Mouse (Mus musculus) intestine, embryonic 14.5 days (tissue): ENCODE results near the gene Atg10. TPM values are rescaled to one million over a fixed set of nuclear protein-coding genes. Genes with fewer than 3 reads are reported as not detected.
A peak's percentile ranks its signal among the peaks of the same experiment; 100 is the strongest.

Source experiments
- ATAC-seq: fragments of 200-750 bp; cut with Nextera tagmentation; replicated peaks from 2 replicates; pipeline ENCODE4 v1.8.0; 2017; ENCODE audit warnings: low read depth, moderate number of reproducible peaks, moderate TSS enrichment, moderate library complexity; ENCODE audit not compliant: low FRiP score, low TSS enrichment
- DNase-seq: peaks from one replicate; pipeline ENCODE4 v3.0.0-alpha.2; 2018; ENCODE audit warnings: low spot score
- H3K27ac ChIP-seq: fragments of 300-500 bp; sonication (generic); 2 replicates; pipeline ENCODE4 v1.5.1; 2014; ENCODE audit warnings: low read depth, mild to moderate bottlenecking, control low read depth
- H3K27me3 ChIP-seq: fragments of 300-500 bp; sonication (generic); replicated peaks from 2 replicates; pipeline ENCODE4 v1.6.1; 2014; ENCODE audit warnings: low read length, control low read depth; ENCODE audit not compliant: control insufficient read depth, insufficient read depth
- H3K36me3 ChIP-seq: fragments of 300-500 bp; sonication (generic); 2 replicates; pipeline ENCODE4 v1.6.1; 2014; ENCODE audit warnings: low read length, control low read depth; ENCODE audit not compliant: control insufficient read depth, insufficient read depth
- H3K4me1 ChIP-seq: fragments of 300-500 bp; sonication (generic); replicated peaks from 2 replicates; pipeline ENCODE4 v1.6.1; 2014; ENCODE audit warnings: low read length, control low read depth, mixed read lengths; ENCODE audit not compliant: control insufficient read depth, insufficient read depth
- H3K4me2 ChIP-seq: fragments of 300-500 bp; sonication (generic); 2 replicates; pipeline ENCODE4 v1.6.1; 2014; ENCODE audit warnings: low read length
- H3K4me3 ChIP-seq: fragments of 300-500 bp; sonication (generic); 2 replicates; pipeline ENCODE4 v1.5.1; 2014; ENCODE audit warnings: low read depth, low read length, control low read depth, mixed read lengths
- H3K9ac ChIP-seq: fragments of 300-500 bp; sonication (generic); 2 replicates; pipeline ENCODE4 v1.6.1; 2014; ENCODE audit warnings: mild to moderate bottlenecking, low read length
- H3K9me3 ChIP-seq: fragments of 300-500 bp; sonication (generic); 2 replicates; pipeline ENCODE4 v1.6.1; 2016; ENCODE audit warnings: low read length, control low read depth; ENCODE audit not compliant: control insufficient read depth
- WGBS: fragments of 180-500 bp; shearing (Covaris S2); extraction: QIAGEN DNeasy Blood & Tissue Kit; methylation state at CpG from one replicate; pipeline ENCODE4 v1.1.7; 2014; 5-methylcytosine and 5-hydroxymethylcytosine counted together
- polyA plus RNA-seq: library from polyadenylated mRNA; unstranded; fragments of >200 nt; fragmentation: Nextera tagmentation; extraction: Ambion mirVana; gene quantifications from 2 replicates; pipeline ENCODE4 v1.2.1, GENCODE M21; 2014

The Atg10 gene
- polyA plus RNA-seq, 1 experiment from 2014 or later = 14.5 TPM

DNA sequence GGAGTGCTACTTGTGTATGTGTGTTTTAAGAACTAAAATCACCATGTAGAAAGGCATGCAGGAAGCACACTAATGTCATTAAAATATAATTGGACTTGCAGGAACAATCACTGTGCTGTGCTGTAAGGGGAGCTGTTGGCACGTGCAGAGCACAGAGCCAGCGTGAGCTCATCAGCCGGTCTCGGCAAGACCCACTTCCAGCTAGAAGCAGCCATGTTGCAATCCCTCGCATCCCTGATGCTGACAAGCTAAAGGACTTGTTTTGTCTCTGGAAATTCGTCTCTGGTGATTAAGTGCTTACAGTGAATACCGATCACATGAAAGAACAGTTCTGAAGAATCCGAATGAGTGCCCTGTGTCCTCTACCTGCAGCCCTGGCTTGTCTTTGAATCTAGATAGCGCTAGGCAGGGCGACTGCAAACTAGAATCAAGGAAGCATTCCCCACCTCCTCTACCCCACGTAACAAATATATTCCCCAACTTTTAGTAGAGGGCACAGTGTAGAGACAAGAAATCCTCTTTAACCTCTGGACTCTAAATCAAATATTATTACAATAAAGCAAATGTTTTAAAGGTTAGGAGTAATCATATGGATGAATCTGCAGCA is 184.5 kb downstream of the Atg10 start:
- DNase-seq (peak; percentile 65), ATAC-seq (peak; percentile 88)
- H3K9me3 ChIP-seq = no peaks in the 10 kb centered on the region
- H3K27me3 ChIP-seq = no peaks in the 10 kb centered on the region
- no peak overlapping the region for H3K4me2 ChIP-seq
- H3K4me1 ChIP-seq = peaks cover 10% of the 10 kb centered on the region; the same call in 1 of the 2 replicates
- H3K9ac ChIP-seq = no peak overlapping the region
- WGBS = 40% methylated on average over 11 of the region's 11 CpGs
- no peak overlapping the region for H3K4me3 ChIP-seq
- no peaks in the 10 kb centered on the region for H3K36me3 ChIP-seq
- no peak overlapping the region for H3K27ac ChIP-seq

GRCm38 (mm10) chr13:91038636-91039035 is 185.1 kb downstream of the Atg10 start:
- no peak overlapping the region for H3K27ac ChIP-seq
- H3K36me3 ChIP-seq = no peaks in the 10 kb centered on the region
- no peaks in the 10 kb centered on the region for H3K9me3 ChIP-seq
- H3K4me2 ChIP-seq = no peak overlapping the region
- H3K4me1 ChIP-seq = peaks cover 10% of the 10 kb centered on the region; the same call in 1 of the 2 replicates
- ATAC-seq = no peak
- H3K9ac ChIP-seq = no peak overlapping the region
- no peak overlapping the region for H3K4me3 ChIP-seq
- no peaks in the 10 kb centered on the region for H3K27me3 ChIP-seq
- DNase-seq = no peak
- 50% methylated on average over 5 of the region's 5 CpGs for WGBS

- WGBS = 89% methylated on average over 3 of the region's 3 CpGs
- no peak for ATAC-seq
- H3K27me3 ChIP-seq = no peaks in the 10 kb centered on the region
- H3K27ac ChIP-seq = no peak overlapping the region
- DNase-seq = no peak
- peaks cover 10% of the 10 kb centered on the region; the same call in 1 of the 2 replicates for H3K4me1 ChIP-seq
- H3K9ac ChIP-seq = no peak overlapping the region
- no peak overlapping the region for H3K4me3 ChIP-seq
- H3K4me2 ChIP-seq = no peak overlapping the region
- no peaks in the 10 kb centered on the region for H3K9me3 ChIP-seq
- no peaks in the 10 kb centered on the region for H3K36me3 ChIP-seq
Observed at GRCm38 (mm10) chr13:91038034-91038433, 185.7 kb downstream of the Atg10 start.

- no peak for ATAC-seq
- Histone ChIP-seq H3K36me3 (no peaks in the 10 kb centered on the region), H3K4me2 (no peak overlapping the region), H3K9ac (no peak overlapping the region), H3K4me3 (no peak overlapping the region), H3K4me1 (peaks cover 10% of the 10 kb centered on the region; the same call in 1 of the 2 replicates), H3K9me3 (no peaks in the 10 kb centered on the region), H3K27ac (no peak overlapping the region), H3K27me3 (no peaks in the 10 kb centered on the region)
- no peak for DNase-seq
- 91% methylated on average over 6 of the region's 6 CpGs for WGBS
Observed at GRCm38 (mm10) chr13:91037405-91037804, 186.4 kb downstream of the Atg10 start.

DNA sequence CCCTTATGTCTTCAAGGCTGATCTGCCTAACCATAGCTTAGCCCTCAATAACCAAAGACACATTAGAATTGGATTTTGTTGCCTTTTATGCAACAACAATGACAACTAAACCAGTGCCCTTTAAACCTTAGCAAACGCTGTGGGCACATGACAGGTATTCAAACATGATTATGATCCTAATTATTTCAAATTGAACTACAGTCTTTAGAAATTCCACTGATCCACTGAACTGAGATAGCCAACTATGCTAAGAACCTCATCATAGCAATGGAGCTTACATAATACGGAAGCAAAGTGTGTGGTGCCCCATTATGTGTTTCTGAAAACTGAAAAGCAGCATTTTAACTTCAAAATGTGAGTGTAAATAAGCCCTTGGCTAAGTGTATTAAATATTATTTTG is 191.9 kb downstream of the Atg10 start:
- H3K36me3 ChIP-seq = no peaks in the 10 kb centered on the region
- no peaks in the 10 kb centered on the region for H3K4me1 ChIP-seq
- no peaks in the 10 kb centered on the region for H3K9me3 ChIP-seq
- H3K9ac ChIP-seq = no peak overlapping the region
- H3K27me3 ChIP-seq = no peaks in the 10 kb centered on the region
- WGBS = 87% methylated on average over 2 of the region's 2 CpGs
- no peak overlapping the region for H3K27ac ChIP-seq
- DNase-seq (no peak), ATAC-seq (no peak)
- no peak overlapping the region for H3K4me2 ChIP-seq
- no peak overlapping the region for H3K4me3 ChIP-seq

- WGBS = 81% methylated on average over 9 of the region's 9 CpGs
- no peaks in the 10 kb centered on the region for H3K36me3 ChIP-seq
- H3K4me1 ChIP-seq = no peaks in the 10 kb centered on the region
- ATAC-seq = no peak
- H3K4me3 ChIP-seq = no peak overlapping the region
- no peak overlapping the region for H3K9ac ChIP-seq
- H3K27me3 ChIP-seq = no peaks in the 10 kb centered on the region
- no peaks in the 10 kb centered on the region for H3K9me3 ChIP-seq
- no peak overlapping the region for H3K4me2 ChIP-seq
- no peak overlapping the region for H3K27ac ChIP-seq
- no peak for DNase-seq
Observed at GRCm38 (mm10) chr13:91023447-91023846, 200.3 kb downstream of the Atg10 start.

- Histone ChIP-seq H3K9ac (no peak overlapping the region), H3K4me3 (no peak overlapping the region), H3K27ac (no peak overlapping the region), H3K4me2 (no peak overlapping the region), H3K4me1 (no peaks in the 10 kb centered on the region), H3K27me3 (no peaks in the 10 kb centered on the region), H3K9me3 (no peaks in the 10 kb centered on the region), H3K36me3 (no peaks in the 10 kb centered on the region)
- WGBS = 59% methylated on average over 3 of the region's 3 CpGs
- no peak for DNase-seq
- no peak for ATAC-seq
Observed at GRCm38 (mm10) chr13:91011851-91012250, 211.9 kb downstream of the Atg10 start.

DNA sequence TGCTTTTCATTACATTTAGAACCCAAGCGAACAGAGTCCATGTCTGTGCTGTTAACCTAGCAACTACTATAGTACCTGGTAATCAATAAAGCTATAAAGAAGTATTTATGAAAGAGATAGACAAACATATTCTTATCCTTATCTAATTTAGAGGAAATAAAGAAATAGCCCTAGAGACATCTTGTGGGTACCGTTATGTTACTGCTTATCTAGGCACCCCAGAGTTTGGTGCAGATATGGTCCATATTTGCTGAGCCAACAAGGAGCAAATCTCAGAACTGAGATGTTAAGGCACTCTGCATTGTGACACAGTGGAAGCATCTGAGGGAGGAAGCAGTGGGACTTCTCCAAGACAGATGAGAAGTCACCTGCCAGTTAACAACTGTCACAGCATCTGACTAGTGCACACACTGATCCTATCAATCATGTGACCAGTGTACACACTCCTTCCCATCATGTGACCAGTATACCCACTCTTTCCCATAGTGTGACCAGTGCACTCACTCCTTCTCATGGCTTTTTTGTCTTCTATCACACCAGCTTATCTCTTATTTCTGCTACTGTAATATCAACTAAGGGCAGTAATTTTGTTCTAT is 228.6 kb downstream of the Atg10 start:
- no peaks in the 10 kb centered on the region for H3K36me3 ChIP-seq
- no peak for DNase-seq
- H3K4me1 ChIP-seq = no peaks in the 10 kb centered on the region
- WGBS = 67% methylated on average over 2 of the region's 2 CpGs
- no peak overlapping the region for H3K4me2 ChIP-seq
- no peaks in the 10 kb centered on the region for H3K9me3 ChIP-seq
- H3K27me3 ChIP-seq = no peaks in the 10 kb centered on the region
- no peak overlapping the region for H3K4me3 ChIP-seq
- ATAC-seq = no peak
- no peak overlapping the region for H3K9ac ChIP-seq
- no peak overlapping the region for H3K27ac ChIP-seq

GRCm38 (mm10) chr13:90993602-90994001 is 230.2 kb downstream of the Atg10 start:
- Histone ChIP-seq H3K36me3 (no peaks in the 10 kb centered on the region), H3K9me3 (no peaks in the 10 kb centered on the region), H3K4me1 (no peaks in the 10 kb centered on the region), H3K27me3 (no peaks in the 10 kb centered on the region), H3K4me3 (no peak overlapping the region), H3K27ac (no peak overlapping the region), H3K4me2 (no peak overlapping the region), H3K9ac (no peak overlapping the region)
- WGBS = 72% methylated on average over 13 of the region's 13 CpGs
- no peak for ATAC-seq
- DNase-seq = no peak
